Mouse (Mus musculus) urinary bladder, adult 18-20 months (tissue): ENCODE data around the gene Ptprn.

Source experiments
- DNase-seq, 2 experiments: peaks; one replicate each; pipeline ENCODE4 v3.0.0; 2022; ENCODE audit warnings: low spot score in 2 of 2, mixed read lengths in 2 of 2

Gene Ptprn

DNA sequence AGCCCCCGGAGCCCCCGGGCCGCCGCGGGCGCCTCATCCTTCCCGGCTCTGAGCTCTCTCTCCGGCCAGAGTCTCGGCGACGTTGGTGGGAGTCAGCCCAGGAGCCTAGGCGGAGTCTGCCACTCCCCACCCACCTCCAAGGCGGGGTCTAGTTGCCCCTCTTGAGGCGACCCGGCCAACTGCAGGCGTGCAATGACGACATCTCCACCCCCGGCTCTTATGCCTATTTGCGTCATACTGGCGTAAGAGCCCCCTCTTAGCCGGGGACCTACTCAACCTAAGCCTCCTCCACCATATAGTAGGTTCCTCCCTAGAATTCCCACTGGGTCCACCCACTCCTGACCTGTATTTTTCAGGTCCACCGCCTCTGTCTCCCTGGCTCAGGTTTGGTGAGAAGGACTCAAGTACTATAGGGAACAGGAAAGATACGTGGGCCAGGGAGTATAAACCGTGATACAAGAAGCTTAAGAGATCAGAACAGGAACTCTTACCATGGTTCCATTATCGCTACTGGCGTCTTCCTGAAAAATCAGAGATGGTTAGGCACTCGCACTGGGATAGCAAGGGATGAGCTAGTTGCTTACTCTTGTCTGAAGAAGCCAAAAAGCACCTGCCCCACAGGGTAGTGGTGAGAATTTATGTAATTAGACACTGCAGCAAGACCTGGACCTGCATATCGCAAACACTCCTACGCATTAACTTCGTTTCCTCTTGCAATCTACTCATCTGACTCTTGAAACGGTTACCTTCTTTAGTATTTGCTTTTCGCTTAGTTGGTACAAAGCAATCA is at the start of gene Ptprn:
Ptprn (minus strand) TSS at position 412 of the 790 bp plus-strand sequence.
- DNase-seq, result no peak

DNA sequence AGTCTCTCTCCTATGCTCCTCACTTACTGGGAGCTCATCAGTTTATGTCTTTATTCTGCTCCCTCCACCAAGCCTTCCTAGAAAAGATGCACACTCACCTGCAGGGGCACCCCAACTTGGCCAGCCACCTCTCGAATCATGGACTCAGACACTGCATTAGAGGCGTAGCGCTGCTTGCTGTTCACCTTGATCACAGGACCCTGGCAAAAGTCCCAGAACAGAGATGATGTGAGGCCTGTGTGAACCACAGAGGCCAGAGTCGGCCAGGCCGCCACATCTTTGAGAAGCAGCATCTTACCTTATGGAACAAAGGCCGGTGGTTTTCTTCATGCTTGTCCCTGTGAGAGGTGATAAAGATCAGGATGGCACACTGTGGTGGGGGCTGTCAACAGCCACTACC is 47.4 kb upstream of the Ptprn start:
- DNase-seq, result no peak

DNA sequence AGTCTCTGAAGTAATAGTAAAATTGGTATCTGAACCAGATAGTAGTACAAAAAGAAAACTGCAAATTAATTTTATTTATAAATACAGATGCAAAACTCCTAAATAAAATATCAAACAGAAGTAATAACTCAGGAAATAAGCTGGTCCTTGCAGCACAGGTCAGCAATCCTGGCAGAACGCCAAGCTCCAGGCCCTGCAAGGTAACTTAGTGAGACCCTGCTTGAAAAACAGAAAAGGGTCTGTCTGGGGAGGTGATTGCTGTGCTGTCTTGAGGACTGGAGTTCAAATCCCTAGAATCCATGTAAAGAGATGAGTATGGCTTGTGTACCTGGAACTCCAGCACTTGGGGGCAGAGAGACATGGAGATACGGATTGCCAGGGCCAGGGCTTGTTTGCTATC is 40.4 kb upstream of the Ptprn start:
- DNase-seq, result no peak

DNA sequence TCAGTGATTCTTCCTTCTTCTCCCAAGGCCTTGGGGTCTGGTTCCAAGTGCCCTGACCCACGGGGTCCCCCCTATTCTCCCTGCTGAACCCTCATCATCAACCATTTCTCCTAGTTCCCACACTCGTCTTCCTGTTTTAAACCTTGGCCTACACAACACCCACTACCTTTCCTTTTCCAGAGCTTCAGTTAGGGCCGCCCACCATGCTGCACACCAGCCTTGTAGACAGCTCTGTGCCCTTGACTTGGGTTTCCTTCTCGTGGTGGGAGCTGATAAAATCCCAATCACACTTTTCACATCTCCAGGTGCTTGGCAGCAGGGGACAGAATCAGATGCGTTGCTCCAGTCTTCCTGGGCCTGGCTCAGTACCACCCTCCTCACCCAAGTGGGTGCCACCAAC is 30.0 kb upstream of the Ptprn start:
- DNase-seq, result no peak

DNA sequence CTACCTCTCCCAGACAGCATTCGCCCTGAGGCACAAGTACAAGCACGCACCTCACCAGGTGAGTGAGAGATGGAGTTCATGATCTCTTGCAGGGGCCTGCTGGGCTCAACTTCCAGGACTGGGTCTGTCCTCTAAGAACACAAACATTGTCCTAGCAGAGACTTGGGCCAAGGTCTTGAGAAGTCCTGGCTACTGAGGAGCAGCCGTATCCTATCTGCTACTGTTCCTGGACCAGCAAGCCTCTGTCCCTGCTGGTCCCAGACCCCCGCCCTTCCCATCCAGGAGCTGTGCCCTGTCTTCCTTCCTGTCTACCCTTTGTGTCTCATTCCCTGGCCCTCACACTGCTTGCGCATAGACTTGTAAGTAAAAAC is 29.0 kb upstream of the Ptprn start:
- DNase-seq, result no peak

DNA sequence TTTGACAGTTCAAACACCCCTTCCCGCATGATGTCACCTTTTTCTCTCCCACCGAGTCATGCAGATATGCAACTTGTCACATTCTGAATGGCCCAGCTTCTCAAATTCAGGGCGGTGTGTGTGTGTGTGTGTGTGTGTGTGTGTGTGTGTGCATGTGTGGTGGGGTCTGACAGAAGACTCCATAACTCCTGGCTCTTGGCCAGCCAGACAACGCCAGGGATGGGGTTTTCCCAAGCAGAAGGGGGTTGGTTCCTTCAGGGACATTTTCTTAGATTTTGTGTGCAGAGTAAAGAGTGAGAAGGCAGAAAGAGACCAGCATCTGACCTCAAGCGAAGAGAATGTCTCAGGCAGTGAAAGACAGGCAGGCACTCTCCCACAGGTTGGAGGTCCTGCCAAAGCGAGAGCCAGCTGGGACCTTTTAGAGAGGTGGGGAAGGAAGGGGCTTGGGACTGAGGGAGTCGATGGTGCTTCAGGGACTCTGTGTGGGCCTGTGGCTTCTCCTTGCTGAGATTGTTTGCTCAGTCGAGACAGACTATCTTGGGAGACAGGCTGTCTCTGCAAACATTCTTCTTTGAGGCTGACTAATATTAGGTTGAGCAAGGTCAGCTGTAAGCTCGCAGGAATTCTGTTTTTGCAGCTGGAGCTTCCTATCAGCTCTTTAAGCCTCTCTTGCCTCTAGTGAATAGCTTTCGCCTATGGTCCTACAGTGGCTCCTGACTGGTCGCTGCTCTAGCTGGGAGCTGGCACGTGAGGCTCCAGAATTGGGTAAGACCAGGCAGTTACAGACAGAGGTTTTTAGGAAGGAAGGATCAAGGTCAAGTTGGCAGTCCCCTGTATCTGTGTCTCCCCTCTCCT is 28.4 kb upstream of the Ptprn start:
- DNase-seq, result no peak

DNA sequence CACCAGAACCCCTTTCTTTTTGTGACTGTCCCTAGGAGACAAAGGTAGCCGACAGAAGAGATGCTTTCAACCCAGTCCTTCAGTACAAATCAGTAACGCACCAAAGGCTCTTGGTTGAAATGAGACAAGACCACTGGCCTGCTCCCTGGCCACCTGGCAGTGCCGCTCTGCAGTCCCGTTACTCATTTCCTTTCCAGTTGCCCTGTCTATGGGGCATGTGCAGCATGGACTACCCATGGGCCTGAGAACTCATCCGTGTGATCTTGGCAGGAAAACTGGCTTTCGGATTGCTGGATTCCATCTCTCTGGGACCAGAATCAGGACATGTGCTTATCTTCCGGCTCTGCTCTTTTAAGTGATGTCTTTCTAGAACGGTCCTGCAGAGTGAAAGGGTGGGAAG is 27.0 kb upstream of the Ptprn start:
- no peak for DNase-seq

DNA sequence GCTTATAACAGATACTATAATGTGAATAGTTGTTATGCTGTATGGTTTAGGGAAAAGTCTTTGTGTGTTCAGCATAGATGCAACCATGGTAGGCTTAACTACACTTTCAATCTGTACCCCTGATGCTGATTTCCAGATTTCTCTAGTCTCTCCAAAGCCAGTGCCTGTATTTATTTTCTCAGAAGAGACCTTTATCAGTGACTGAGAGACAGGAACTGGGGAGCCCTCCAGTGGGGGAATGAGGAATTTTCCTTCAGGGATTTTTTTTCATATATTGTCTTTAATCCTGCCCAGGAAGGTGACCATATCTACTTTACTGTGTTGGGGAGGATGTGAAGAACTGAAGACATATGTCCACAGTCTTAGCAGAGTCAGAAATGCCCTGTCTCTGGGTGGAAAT is 26.3 kb upstream of the Ptprn start:
- DNase-seq, result no peak

DNA sequence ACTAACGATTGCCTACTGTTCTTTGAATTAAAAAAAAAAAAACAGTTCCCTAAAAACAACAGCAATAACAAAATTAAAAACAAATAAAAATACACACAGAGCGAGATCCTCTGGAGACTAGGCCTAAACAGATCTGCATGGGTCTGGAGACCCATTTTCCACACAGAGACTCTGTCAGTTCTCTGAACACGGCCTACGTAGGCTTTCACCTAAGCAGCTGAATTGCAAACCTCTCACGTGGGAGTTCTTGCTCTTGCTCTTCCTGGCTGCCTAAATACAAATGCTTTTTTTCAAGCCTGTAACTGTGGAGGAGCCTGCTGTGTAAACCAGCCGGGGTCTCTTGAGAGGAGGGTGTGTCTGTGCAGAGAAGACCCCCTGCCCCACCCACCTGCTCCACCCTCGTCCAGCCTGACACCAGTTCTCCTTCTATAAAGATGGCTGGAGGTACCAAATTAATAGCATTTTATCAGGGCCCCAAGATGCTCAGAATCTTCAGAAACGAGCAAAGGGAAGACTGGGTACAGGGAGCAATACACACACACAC is 25.7 kb upstream of the Ptprn start:
- DNase-seq, result no peak

DNA sequence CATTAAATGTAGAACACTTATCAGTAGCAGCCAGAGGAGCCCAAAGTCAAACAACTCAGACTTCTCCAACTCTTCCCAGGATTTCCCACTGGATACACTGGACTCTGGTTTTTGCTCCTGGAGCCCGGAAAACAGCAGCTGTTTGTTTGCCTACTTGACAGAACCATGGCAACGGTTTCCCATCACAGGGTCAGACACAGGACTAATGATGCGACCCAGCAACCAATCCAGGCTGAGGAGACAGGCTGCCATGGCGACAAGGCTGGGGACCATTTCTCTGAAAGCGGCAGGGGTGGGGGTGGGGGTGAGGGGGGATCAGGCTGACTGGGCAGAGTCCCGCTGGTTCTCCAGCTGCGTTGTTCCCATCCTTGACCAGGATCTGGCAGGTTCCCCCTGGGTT is 25.1 kb upstream of the Ptprn start:
- DNase-seq, result no peak

DNA sequence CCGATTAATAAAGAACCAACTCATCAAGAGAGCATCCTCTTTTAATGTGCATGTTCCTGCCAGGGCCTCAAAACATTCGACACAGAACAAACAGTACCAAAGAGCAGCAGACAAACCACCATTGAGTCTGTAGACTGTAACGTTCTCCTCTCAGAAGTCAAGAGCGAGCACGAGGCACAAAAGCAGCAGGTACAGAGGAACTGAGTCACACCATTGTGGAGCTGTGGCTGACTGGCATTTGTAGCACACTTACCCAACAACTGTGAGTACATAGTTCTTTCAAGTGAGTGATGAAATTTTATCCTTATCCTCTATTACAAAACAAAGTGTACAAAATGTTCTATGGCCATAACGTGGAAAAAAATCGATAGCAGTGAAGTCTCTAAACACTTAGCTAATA is 20.6 kb upstream of the Ptprn start:
- no peak for DNase-seq

DNA sequence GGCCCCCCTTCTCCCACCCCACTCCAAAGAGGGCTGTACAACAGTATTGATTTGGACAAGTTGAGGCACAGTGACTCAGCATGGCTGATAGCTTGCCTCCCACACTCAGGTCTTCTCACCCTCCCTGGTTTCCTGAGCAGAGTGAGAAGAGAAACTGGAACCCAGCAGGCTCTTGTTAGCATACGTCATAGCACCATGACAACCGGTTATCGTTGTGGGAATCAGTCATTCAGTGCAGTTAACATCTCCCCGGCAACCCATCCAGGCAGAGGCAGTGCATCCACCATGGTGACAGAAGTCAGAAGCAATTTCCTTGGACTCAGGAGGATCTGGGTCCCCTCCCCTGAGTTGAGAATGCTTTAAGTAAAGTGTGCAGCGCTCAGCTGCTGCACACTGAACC is 18.7 kb upstream of the Ptprn start:
- no peak for DNase-seq

DNA sequence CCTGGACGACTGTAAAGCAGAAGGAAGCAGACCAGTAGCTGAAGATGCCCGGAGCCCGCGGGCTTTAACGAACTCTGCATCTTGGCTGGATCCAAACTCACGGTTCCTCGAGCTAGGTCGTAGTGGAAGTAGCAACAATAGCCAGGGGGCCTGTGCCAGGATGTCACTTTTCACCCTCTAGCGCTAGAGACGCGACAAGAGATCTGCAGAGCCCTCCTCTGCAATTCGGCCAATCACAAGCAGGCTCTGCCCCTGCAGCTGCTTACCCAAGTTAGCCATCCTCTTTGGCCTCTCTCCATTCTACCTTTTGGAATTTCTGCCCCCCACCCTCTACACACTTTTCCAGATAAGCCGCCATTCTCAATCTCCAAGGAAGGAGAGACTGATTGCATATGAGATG is 13.9 kb upstream of the Ptprn start, which contains the start of gene Resp18:
Resp18 (minus strand) TSS at position 188 of the 400 bp plus-strand sequence.
- DNase-seq, result no peak

DNA sequence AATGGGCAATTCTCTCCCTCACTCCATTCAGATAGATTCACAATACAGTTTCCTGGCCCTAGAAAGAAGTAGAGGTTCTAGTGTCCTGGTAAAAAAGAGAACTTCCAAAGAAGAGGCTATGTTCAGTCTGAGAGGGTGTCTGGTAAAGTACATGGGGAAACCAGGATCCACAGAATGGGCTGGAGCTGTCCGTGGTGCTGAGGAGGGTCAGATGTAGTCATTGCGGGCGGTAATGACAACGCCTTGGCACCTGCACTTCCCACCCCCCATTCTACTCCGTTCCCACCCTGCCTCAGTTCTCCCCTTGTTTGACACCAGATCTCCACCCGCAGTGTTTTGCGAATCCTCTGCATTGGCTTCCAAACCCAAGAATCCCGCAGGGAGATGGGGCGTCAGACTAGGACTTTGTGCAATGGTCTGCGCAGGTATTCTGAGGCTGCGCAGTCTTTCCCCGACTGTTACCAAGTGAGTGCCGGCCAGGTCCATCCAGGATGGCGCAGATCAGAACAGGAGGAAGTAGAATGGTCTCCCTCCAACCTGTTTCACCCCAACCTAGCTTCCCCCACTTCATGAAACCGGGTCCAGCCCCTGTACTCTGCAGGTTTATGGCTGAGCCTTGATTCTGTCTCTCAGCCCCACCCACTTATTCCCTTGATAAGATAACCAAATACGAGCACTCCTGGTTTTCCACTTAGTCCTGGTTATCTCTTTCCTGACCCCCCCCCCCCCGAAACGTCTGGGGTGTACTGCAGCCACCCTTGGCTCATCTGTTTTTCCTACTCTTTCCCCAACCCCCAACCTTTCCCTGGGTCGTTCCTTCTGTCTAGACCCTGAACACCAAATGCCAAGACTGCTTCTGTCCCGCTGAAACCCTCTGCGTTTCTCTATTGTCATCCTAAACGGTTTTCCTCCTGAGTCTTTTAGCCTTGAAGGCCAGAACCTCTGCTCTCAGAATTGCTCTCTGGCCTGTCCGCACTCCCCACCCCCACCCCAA is 13.2 kb upstream of the Ptprn start:
- peak in 1 of 2 experiments; percentile 42 for DNase-seq

DNA sequence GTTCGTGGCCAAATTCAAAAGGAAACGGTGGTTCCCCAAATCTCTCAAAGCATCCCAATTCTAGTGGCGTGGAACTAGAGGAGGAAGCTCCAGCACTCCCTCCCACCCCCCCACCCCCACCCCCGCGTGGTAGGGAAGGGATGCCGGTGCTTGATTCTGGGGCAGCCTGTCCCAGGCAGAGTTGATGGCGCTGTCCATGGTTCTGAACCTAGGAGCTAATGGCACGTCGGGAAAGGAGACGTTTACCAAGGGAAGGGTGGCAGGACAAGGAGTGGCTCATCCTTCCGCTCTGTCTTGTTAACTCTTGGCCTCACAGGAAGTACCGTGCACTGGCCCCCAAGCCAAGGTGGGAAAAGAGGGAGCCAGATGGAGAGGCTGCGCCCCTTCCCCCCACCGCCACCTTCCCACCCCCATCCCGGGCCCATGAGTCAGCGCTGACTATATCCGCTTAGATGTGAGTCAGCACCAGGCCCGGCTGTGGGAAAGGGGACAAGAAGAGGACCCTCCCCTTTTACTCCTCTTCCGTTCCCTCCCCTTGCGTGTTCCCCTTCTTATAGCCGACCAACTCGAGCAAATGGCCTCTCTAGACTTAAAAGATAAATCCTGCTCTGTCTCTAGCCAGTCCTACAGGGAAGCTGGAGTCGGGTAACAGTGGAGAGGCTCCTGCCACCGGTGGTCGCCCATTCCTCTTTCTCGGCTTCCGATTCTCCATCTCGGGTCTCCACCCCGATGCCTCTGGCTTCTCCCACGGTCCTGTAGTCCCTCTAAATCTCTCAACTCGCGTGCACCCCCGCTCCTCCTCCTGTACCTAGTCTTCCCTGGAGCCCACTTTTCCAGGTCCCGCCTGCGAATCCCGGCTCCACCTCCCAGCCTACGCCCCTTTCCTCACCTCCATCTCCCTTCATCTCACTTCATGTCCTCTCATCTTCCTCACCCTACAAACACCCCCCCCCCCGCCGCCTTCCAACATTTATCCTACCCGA is 1.0 kb downstream of the Ptprn start:
- DNase-seq, result no peak

DNA sequence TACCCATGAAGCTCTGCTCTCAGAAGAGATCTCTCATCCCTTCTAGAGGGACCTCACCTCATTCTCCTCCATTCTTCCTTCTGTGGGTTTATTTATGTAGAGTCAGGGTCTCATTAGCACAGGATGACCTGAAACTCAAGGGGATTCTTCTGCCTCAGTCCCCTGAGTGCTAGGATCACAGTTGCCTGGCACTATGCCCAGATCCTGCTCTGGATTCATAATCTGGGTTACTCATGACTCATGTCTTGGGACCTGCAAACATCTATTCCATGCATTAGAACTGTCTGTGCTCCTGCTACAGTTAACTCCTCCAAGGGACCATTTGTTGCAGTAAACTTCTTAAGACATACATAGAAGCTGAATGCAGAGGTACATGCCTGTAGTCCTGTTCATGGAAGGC is 3.0 kb downstream of the Ptprn start:
- DNase-seq, result no peak

DNA sequence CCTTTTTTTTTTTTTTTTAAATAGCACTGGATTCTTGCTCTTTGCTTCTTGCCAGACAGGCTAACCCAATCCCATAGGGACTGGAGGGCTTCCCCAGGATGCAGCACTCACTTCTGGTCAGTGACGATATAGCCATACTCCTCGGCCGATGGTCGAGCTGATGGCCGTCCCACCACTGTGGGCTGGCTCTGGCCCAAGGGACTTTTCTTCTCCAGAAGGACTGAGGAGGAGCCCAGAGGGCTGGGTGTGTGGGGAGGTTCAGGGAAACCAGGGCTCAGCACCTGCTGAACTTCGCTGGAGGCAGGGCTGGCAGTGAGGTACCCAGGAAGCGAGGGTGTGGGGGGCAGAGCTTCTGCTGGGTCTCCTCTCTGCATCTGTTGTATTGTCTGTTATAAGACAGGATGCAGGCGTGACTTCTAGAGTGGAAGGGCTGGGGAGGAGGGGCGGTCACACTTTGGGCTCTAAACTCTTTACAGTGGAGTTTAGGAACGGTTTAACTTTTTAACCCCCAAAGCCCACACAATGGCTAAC is 8.7 kb downstream of the Ptprn start:
- no peak for DNase-seq

DNA sequence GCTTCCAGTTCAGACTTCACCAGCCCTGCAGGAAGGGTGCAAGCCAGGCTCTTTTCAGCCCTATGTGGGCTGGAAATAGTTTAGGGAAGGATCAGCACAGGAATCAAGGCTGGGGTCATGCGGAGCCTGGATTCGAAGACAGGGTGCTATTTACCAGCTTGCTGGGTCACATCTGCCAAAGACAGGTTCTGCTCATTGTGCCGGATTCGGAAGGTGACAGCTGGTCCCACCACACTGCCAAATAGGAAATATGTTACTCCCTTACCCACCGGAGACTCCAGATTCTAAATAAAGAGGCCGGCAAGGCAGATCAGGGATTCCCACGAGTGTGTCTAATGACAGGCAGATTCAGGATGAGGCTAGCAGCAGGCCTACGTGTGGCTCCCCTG is 9.7 kb downstream of the Ptprn start:
- DNase-seq, result no peak

DNA sequence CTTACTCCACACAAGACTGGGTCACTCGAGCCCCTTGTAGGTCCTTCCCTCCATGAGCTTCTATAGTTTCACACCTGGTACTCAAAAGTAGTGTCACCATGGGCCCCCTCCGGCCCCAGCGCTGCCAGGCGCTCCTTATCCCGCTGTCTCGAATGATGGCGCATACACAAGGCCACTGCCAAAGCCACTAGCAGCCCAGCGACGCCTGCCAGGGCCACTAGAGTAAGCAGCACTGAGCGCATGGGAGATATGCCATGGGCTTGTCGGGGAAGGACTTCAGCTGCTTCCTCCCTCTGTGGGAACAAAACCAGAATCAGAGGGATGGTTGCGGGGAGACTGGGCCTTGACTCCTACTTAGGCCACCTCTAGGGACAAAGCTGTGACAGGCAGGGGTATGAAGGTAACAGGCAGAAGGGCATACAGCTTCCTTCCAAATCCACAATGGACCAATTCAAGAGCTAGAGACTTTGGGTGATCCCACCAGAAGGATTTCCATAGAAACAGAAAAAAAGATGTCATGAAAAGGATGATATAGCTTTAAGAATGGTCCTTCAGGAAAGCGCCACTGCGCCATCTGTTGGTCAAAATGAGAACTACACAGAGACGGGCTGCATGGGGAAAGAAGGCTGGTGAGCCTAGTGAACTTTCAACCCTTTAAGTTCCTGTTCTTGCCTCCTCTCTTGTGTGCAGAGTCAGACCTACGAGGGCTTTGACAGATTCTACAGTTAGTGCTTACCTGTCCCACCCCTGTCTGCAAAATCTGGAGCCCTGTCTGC is 10.3 kb downstream of the Ptprn start:
- peak; percentile 49 to 85 for DNase-seq
